Mouse (Mus musculus) intestine, embryonic 15.5 days (tissue): ENCODE results near the gene Rrbp1. TPM values are rescaled to one million over a fixed set of nuclear protein-coding genes. Genes with fewer than 3 reads are reported as not detected.
A peak's percentile ranks its signal among the peaks of the same experiment; 100 is the strongest.

Experiments used
- ATAC-seq: fragments of 200-750 bp; cut with Nextera tagmentation; 2 replicates; pipeline ENCODE4 v1.8.0; 2017; ENCODE audit warnings: moderate TSS enrichment, moderate library complexity
- H3K27ac ChIP-seq: fragments of 300-500 bp; sonication (generic); 2 replicates; pipeline ENCODE4 v1.5.1; 2015; ENCODE audit warnings: mild to moderate bottlenecking, inconsistent platforms
- H3K27me3 ChIP-seq: fragments of 300-500 bp; sonication (generic); replicated peaks from 2 replicates; pipeline ENCODE4 v1.6.1; 2015; ENCODE audit warnings: inconsistent platforms
- H3K36me3 ChIP-seq: fragments of 300-500 bp; sonication (generic); 2 replicates; pipeline ENCODE4 v1.6.1; 2015; ENCODE audit warnings: inconsistent platforms
- H3K4me1 ChIP-seq: fragments of 300-500 bp; sonication (generic); replicated peaks from 2 replicates; pipeline ENCODE4 v1.6.1; 2015; ENCODE audit warnings: inconsistent platforms
- H3K4me2 ChIP-seq: fragments of 300-500 bp; sonication (generic); replicated peaks from 2 replicates; pipeline ENCODE4 v1.6.1; 2015; ENCODE audit warnings: mild to moderate bottlenecking, inconsistent platforms
- H3K4me3 ChIP-seq: fragments of 300-500 bp; sonication (generic); replicated peaks from 2 replicates; pipeline ENCODE4 v1.5.1; 2015; ENCODE audit warnings: inconsistent platforms
- H3K9ac ChIP-seq: fragments of 300-500 bp; sonication (generic); 2 replicates; pipeline ENCODE4 v1.6.1; 2015; ENCODE audit warnings: inconsistent platforms
- H3K9me3 ChIP-seq: fragments of 300-500 bp; sonication (generic); 2 replicates; pipeline ENCODE4 v1.6.1; 2016; ENCODE audit warnings: inconsistent platforms
- WGBS: fragments of 180-500 bp; shearing (Covaris S2); methylation state at CpG from one replicate; pipeline ENCODE4 v1.1.7; 2015; 5-methylcytosine and 5-hydroxymethylcytosine counted together
- polyA plus RNA-seq: library from polyadenylated mRNA; unstranded; fragments of >200 nt; fragmentation: Nextera tagmentation; extraction: Ambion mirVana; gene quantifications from 2 replicates; pipeline ENCODE4 v1.2.1, GENCODE M21; 2015

Rrbp1 gene
- polyA plus RNA-seq, 1 experiment from 2014 or later = 103 TPM

DNA sequence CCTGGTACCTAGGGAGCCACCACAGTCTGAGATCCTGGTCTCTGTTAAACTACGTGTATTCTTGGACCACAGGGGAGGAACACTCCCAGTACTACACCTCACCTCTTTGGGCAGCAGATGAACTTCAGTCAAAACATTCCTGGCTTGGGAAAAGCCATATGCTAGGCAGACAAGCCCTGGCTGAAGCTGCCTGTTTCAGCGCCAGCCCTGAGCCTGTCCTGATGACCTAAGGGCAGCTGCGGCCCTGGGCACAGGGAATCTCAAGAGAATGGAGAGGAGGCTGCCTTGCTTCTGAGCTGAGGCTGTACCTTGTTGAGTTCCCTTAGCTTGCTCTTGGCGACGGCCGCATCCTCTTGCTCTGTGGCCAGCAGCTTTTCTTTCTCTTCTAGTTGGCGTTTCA lies 37.9 kb downstream of the Rrbp1 start:
- Histone ChIP-seq H3K27me3 (no peaks in the 10 kb centered on the region), H3K36me3 (peaks cover 66% of the 10 kb centered on the region), H3K9ac (no peak overlapping the region), H3K9me3 (no peaks in the 10 kb centered on the region), H3K4me3 (no peak overlapping the region), H3K4me2 (no peak overlapping the region), H3K27ac (no peak overlapping the region), H3K4me1 (no peaks in the 10 kb centered on the region)
- WGBS = 95% methylated on average over 7 of the region's 7 CpGs
- ATAC-seq = no peak

DNA sequence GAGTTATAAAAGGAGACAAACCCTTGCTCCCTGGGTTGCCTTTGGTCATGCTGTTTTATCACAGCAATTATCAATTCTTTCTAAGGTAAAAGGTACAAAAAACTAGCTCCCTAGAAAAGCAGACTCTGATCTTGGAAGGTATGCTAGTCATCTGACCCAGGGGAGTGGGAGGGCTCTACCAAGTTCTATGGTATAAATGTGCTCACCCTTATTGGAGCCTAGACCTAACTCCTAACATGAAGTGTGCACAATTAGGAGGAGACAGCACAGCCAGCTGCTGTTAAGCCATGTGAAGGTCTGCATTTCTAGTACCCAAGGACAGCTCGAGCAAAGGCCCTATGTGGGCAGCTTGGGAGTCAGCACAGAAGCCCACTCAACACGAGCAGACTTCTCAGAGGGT lies 39.2 kb downstream of the Rrbp1 start:
- H3K9ac ChIP-seq = no peak overlapping the region
- no peak overlapping the region for H3K4me2 ChIP-seq
- peaks cover 72% of the 10 kb centered on the region for H3K36me3 ChIP-seq
- no peaks in the 10 kb centered on the region for H3K9me3 ChIP-seq
- H3K4me3 ChIP-seq = no peak overlapping the region
- peak; percentile 57 for ATAC-seq
- no peaks in the 10 kb centered on the region for H3K4me1 ChIP-seq
- H3K27ac ChIP-seq = no peak overlapping the region
- WGBS = 84% methylated on average over 2 of the region's 2 CpGs
- no peaks in the 10 kb centered on the region for H3K27me3 ChIP-seq

DNA sequence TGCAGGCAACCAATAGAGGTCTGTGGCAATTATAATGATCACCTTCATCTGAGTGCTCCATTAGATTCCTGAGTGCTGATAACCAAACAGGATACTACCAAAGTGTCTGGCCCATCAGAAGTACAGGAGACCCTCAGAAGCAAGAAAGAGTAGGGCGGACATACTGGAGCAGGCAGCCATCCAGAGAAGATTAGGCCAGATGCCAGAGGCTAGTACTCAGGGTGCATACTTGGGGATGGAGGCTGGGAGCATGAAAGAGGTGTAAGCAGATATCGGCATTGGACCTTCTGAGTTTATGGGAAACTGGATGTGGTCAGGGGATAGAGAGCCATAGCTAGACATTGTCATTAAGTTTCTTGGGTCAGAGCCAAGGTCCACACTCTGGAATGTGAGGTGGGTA lies 40.2 kb downstream of the Rrbp1 start:
- no peaks in the 10 kb centered on the region for H3K9me3 ChIP-seq
- ATAC-seq = no peak
- no peak overlapping the region for H3K4me3 ChIP-seq
- no peaks in the 10 kb centered on the region for H3K27me3 ChIP-seq
- H3K4me1 ChIP-seq = no peaks in the 10 kb centered on the region
- no peak overlapping the region for H3K9ac ChIP-seq
- peaks cover 78% of the 10 kb centered on the region for H3K36me3 ChIP-seq
- H3K4me2 ChIP-seq = no peak overlapping the region
- 86% methylated on average over 2 of the region's 2 CpGs for WGBS
- no peak overlapping the region for H3K27ac ChIP-seq

DNA sequence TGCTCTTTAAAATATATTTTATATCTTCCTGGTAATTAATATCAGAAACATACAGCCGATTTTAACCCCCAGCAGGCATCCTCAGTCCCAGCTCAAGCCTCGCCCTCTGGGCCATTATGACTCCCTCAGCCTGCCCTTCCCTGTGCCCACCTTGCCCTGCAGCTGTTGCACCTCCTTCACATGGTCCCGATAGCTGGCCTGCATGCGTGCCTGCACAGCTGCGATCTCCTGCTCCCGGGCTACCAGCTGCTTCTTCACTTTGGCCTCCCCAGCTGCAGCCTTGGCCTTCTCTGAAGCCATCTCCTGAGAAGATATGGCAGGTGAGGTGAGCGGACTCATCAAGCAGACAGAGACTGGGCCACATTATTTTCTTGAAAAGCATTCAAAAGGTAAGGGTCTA lies 41.8 kb downstream of the Rrbp1 start:
- Histone ChIP-seq H3K27ac (no peak overlapping the region), H3K4me3 (no peak overlapping the region), H3K36me3 (peaks cover 87% of the 10 kb centered on the region), H3K9me3 (no peaks in the 10 kb centered on the region), H3K27me3 (no peaks in the 10 kb centered on the region), H3K9ac (no peak overlapping the region), H3K4me1 (no peaks in the 10 kb centered on the region), H3K4me2 (no peak overlapping the region)
- WGBS = 89% methylated on average over 7 of the region's 7 CpGs
- ATAC-seq = no peak

DNA sequence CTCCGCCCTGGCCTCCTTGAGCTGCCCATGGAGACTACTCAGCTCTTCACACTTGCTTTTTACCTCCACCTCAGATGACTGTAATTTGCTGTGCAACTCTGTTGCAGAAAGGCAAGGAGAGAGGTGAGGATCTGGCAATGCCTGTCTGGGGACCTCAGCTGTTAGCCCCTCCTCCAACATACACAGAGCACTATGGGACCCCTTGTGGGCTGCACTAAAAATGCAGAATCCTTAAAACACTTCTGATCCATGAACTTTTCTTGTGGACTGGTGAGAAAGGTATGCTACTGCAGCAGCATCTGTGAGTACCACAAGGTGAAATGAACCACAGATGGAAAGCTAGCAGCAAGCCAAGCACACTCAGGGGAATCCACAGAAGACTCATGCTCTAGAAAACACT lies 47.7 kb downstream of the Rrbp1 start:
- Histone ChIP-seq H3K4me2 (no peak overlapping the region), H3K27ac (no peak overlapping the region)
- WGBS = 100% methylated on average over 1 of the region's 1 CpGs

DNA sequence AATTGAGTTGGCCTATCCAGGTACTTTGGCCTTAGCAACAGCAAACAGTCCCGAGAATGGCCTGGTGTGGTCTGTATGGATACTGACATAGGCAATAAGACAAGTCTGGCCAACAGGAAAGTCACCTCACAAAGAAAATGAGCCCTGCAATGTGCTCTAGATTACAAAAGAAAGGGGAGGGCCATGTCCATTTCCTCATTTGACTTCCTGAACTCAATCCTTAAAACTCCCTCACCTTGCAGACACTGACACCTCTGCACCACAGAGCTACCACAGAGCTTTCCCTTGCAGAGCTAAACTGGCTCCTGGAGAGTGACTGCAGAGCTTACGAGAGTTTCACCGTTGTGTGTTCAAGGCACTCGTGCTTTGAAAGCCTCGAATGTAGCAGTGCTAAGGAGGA lies 48.9 kb downstream of the Rrbp1 start:
- 94% methylated on average over 5 of the region's 5 CpGs for WGBS
- Histone ChIP-seq H3K4me1 (no peaks in the 10 kb centered on the region), H3K27ac (no peak overlapping the region), H3K36me3 (peaks cover 73% of the 10 kb centered on the region), H3K27me3 (no peaks in the 10 kb centered on the region), H3K9me3 (no peaks in the 10 kb centered on the region), H3K9ac (no peak overlapping the region), H3K4me2 (no peak overlapping the region), H3K4me3 (no peak overlapping the region)
- ATAC-seq = no peak

More for the DNA sequence above, 47.7 kb downstream of the Rrbp1 start:
- Histone ChIP-seq H3K9me3 (no peaks in the 10 kb centered on the region), H3K9ac (no peak overlapping the region), H3K4me1 (no peaks in the 10 kb centered on the region), H3K36me3 (peaks cover 72% of the 10 kb centered on the region), H3K4me3 (no peak overlapping the region), H3K27me3 (no peaks in the 10 kb centered on the region)
- ATAC-seq = no peak

DNA sequence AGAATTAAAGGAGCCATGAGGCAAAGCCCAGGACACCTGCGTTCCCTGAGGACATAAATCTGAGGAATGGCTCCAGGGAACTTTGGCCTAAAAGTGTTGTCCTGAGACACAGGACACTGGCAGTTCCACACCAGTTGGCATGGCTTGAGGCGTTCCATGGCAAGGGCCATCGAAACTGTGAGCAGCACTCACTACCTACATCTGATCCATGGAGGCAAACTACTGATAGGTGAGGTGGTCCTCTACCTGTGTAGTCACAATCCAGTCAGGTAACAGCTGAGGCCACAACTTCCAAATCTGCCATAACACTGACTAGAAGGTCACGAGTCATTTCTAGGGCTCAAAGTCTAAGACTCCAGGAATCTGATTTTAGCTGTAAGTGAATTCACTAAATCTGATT lies 55.3 kb downstream of the Rrbp1 start:
- H3K4me1 ChIP-seq = no peaks in the 10 kb centered on the region
- no peak overlapping the region for H3K4me3 ChIP-seq
- no peak overlapping the region for H3K9ac ChIP-seq
- no peaks in the 10 kb centered on the region for H3K27me3 ChIP-seq
- H3K27ac ChIP-seq = no peak overlapping the region
- H3K4me2 ChIP-seq = no peak overlapping the region
- H3K9me3 ChIP-seq = no peaks in the 10 kb centered on the region
- H3K36me3 ChIP-seq = peaks cover 77% of the 10 kb centered on the region
- 94% methylated on average over 4 of the region's 4 CpGs for whole genome bisulfite sequencing
- ATAC-seq = no peak

DNA sequence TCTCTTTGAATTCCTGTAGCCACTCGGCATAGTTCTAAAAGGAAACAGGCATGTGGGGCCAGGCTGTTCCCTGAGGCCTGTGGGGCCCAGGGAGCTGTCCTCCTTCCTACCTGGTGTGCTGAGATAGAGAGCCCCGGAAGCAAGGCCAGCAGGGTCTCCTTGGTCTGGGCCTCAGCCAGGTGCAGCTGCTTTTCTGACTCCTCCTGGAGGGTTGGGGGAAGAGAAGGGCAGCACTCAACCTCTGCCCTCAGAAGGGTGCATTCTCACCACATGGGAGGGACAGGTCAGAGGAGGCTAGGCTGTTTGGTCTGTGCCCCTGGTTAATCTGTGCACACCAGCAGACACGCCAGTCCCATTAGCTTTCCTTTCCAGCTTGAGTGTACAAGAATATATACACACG lies 56.1 kb downstream of the Rrbp1 start:
- Histone ChIP-seq H3K4me1 (no peaks in the 10 kb centered on the region), H3K27me3 (no peaks in the 10 kb centered on the region), H3K36me3 (peaks cover 81% of the 10 kb centered on the region), H3K27ac (no peak overlapping the region), H3K4me2 (no peak overlapping the region), H3K9ac (no peak overlapping the region), H3K9me3 (no peaks in the 10 kb centered on the region), H3K4me3 (no peak overlapping the region)
- ATAC-seq = no peak
- WGBS = 88% methylated on average over 4 of the region's 4 CpGs

DNA sequence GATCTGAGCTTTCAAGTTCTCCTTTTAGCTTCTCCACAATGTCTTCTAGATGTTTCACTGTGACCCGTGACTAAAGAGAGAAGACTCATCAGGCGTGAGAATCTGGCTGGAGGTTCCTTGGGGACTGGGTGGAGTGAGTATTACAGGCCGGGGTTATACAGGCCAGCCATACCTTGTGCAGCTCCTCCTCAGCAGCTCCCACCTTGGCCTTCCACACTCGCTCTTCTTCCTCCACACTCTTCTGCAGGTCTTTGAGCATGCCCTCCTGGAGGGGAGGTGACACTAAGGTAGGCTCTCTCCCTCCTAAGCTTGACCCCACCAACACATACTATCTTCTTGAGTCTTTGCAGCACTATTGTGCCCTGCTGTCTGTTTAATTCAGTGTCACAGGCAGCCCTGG lies 57.1 kb downstream of the Rrbp1 start:
- WGBS = 93% methylated on average over 4 of the region's 4 CpGs
- ATAC-seq = no peak
- no peak overlapping the region for H3K4me2 ChIP-seq
- H3K36me3 ChIP-seq = peaks cover 89% of the 10 kb centered on the region
- no peaks in the 10 kb centered on the region for H3K27me3 ChIP-seq
- H3K9me3 ChIP-seq = no peaks in the 10 kb centered on the region
- H3K4me3 ChIP-seq = no peak overlapping the region
- no peaks in the 10 kb centered on the region for H3K4me1 ChIP-seq
- no peak overlapping the region for H3K9ac ChIP-seq
- no peak overlapping the region for H3K27ac ChIP-seq

DNA sequence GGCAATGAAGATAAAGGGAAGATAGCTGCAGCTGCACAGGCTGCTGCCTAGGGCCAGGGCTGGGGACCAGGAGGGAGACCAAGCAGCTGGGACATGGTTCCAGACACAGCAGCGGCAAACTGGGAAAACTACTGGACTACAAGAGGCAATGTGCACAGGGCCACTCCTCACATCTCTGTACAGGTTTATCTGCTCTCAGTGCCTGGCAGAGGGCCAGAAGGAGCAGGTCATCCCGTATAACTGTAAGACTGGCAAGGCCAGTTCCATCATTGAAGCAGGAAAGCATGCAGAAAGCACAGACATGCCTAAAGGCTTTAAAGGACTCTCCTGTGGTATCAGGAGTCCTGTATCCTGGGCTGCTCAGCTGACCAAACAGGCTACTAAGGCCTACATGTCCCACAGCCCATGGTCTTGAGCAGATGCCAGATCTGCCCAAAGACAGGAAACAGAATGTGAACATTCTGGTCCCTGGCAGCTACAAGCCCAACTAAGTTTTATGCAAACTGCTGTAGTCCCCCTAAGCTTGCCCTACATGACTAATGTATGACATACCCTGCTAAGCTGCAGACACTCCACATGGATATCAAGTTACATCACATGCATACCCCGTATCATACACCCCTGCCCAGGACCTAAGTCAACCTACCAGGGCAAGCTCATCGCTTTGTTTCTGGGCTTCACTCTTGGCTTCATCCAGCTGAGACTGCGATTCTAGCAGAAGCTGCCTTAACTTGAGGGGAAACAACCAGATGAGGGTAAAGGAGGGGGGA lies 59.3 kb downstream of the Rrbp1 start:
- Histone ChIP-seq H3K9ac (no peak overlapping the region), H3K4me2 (no peak overlapping the region), H3K36me3 (peaks cover 96% of the 10 kb centered on the region), H3K27me3 (no peaks in the 10 kb centered on the region), H3K4me1 (no peaks in the 10 kb centered on the region), H3K9me3 (no peaks in the 10 kb centered on the region), H3K4me3 (no peak overlapping the region), H3K27ac (no peak overlapping the region)
- 69% methylated on average over 5 of the region's 5 CpGs for WGBS
- ATAC-seq = 0 out of 2 replicates have a peak, but pooled peaks have one; percentile 7

DNA sequence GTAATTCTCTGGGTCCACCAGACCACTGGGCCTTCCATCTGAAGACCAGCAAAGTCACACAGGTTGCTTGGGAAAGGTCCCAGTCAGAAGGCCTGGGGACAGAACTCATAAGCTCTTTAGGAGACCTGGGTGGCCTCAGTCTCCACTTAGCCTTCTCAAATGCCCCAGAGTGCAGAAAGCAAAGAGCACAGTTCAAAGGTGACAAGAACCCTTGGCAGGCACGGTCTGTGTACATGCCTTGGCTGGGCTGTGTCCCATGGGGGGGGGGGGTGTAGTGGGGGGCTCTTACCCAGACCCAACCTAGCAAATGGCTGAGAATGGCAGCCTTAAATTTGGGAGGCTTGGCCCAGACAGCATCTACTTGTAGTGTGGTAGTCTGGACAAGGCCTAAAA lies 60.0 kb downstream of the Rrbp1 start:
- Histone ChIP-seq H3K36me3 (peaks cover 96% of the 10 kb centered on the region), H3K9ac (no peak overlapping the region), H3K4me1 (no peaks in the 10 kb centered on the region), H3K4me2 (no peak overlapping the region), H3K4me3 (no peak overlapping the region), H3K27me3 (no peaks in the 10 kb centered on the region), H3K9me3 (no peaks in the 10 kb centered on the region), H3K27ac (no peak overlapping the region)
- 74% methylated on average over 1 of the region's 1 CpGs for WGBS
- no peak for ATAC-seq

DNA sequence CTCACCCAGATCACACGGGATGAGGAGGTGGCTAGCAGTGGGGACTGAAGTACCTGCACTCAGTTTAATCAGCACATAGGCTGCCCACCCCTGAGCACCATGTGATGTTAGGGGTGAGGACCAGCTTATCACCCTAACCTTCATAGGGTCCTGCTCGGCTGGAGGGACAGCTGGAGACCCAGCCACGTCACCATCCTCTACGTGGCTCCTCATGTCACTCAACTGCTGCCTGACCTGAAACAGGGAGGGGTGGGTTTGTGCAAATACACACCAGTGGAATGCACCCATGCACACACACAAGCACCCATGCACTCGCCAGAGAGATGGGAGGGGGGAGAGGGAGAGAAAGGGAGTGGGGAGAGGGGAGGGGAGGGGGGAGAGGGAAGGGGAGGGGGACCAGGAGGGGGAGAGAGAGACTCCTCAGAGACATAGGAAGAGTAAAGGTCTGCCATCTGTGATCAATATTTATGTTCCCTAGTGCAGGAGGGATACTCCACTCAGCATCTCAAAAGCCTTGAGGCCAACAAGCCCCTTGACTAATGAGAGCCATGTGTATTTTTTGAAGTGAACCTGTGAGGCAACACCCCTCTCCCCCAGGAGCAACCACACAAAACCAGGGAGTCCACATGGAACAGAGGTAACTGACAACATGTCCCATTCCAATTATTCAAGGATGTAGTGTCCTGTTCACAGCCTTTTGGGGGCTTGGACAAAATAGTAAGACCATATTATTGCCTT lies 60.6 kb downstream of the Rrbp1 start:
- Histone ChIP-seq H3K27ac (no peak overlapping the region), H3K4me1 (no peaks in the 10 kb centered on the region), H3K4me3 (no peak overlapping the region), H3K36me3 (peaks cover 93% of the 10 kb centered on the region), H3K9me3 (no peaks in the 10 kb centered on the region), H3K27me3 (no peaks in the 10 kb centered on the region), H3K4me2 (no peak overlapping the region), H3K9ac (no peak overlapping the region)
- 84% methylated on average over 5 of the region's 5 CpGs for WGBS
- ATAC-seq = no peak

DNA sequence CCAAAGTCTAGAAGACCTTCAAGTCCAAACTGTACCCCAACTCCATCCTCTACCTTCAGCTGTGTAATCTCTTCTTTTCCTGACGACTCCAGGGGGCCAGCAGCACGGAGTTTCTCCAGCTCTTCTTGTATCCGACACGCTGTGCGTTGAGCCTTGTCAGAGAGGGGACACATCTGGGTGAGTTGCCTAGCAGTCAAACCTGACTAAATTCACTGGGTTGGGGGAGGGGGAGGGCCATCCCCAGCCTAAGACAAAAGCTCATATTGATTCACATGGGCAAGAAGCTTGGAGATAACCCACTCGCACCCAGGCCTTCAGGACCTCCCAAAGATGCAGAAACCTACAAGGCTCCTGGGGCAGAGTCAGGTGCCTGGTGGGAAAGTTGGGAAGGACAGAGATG lies 61.8 kb downstream of the Rrbp1 start:
- Histone ChIP-seq H3K4me3 (no peak overlapping the region), H3K9ac (no peak overlapping the region), H3K36me3 (peaks cover 92% of the 10 kb centered on the region), H3K9me3 (no peaks in the 10 kb centered on the region), H3K27me3 (no peaks in the 10 kb centered on the region), H3K4me2 (no peak overlapping the region), H3K4me1 (no peaks in the 10 kb centered on the region), H3K27ac (no peak overlapping the region)
- no peak for ATAC-seq
- WGBS = 98% methylated on average over 6 of the region's 6 CpGs
